Mouse (Mus musculus) midbrain, postnatal 0 days (tissue): ENCODE results near the gene Dlgap3. TPM values are rescaled to one million over a fixed set of nuclear protein-coding genes. Genes with fewer than 3 reads are reported as not detected.

Source experiments
- ATAC-seq: fragments of 200-750 bp; cut with Nextera tagmentation; 2 replicates; pipeline ENCODE4 v1.8.0; 2017; ENCODE audit warnings: moderate number of reproducible peaks, mild to moderate bottlenecking, moderate TSS enrichment, moderate library complexity; ENCODE audit not compliant: low FRiP score
- DNase-seq: peaks from one replicate; pipeline ENCODE4 v3.0.0-alpha.2; 2015; ENCODE audit warnings: low spot score
- H3K27ac ChIP-seq: fragments of 300-500 bp; sonication (generic); 2 replicates; pipeline ENCODE4 v1.5.1; 2014; ENCODE audit warnings: low read depth, mild to moderate bottlenecking, low read length, mixed read lengths
- H3K27me3 ChIP-seq: fragments of 300-500 bp; sonication (generic); 2 replicates; pipeline ENCODE4 v1.6.1; 2014; ENCODE audit warnings: low read length, control low read depth, mixed read lengths; ENCODE audit not compliant: insufficient read depth
- H3K36me3 ChIP-seq: fragments of 300-500 bp; sonication (generic); 2 replicates; pipeline ENCODE4 v1.6.1; 2014; ENCODE audit warnings: low read length, control low read depth, mixed read lengths; ENCODE audit not compliant: insufficient read depth
- H3K4me1 ChIP-seq: fragments of 300-500 bp; sonication (generic); 2 replicates; pipeline ENCODE4 v1.6.1; 2014; ENCODE audit warnings: mild to moderate bottlenecking, control low read depth, antibody characterized with exemption, low read length, mixed read lengths; ENCODE audit not compliant: insufficient read depth
- H3K4me2 ChIP-seq: fragments of 300-500 bp; sonication (generic); 2 replicates; pipeline ENCODE4 v1.6.1; 2014; ENCODE audit warnings: low read depth, mild to moderate bottlenecking, low read length, mixed read lengths; ENCODE audit not compliant: poor library complexity, severe bottlenecking
- H3K4me3 ChIP-seq: fragments of 300-500 bp; sonication (generic); 2 replicates; pipeline ENCODE4 v1.5.1; 2014; ENCODE audit warnings: low read depth, mild to moderate bottlenecking, low read length, moderate library complexity
- H3K9ac ChIP-seq: fragments of 300-500 bp; sonication (generic); replicated peaks from 2 replicates; pipeline ENCODE4 v1.6.1; 2014; ENCODE audit warnings: mild to moderate bottlenecking, low read length, moderate library complexity, mixed read lengths; ENCODE audit not compliant: poor library complexity, severe bottlenecking
- H3K9me3 ChIP-seq: fragments of 300-500 bp; sonication (generic); 2 replicates; pipeline ENCODE4 v1.6.1; 2016; ENCODE audit warnings: low read length, control low read depth
- CTCF ChIP-seq: IDR thresholded peaks from 2 replicates; pipeline ENCODE4 v1.5.1; 2016; ENCODE audit warnings: antibody characterized with exemption, mild to moderate bottlenecking
- WGBS: fragments of 180-500 bp; shearing (Covaris S2); extraction: QIAGEN DNeasy Blood & Tissue Kit; methylation state at CpG from one replicate; pipeline ENCODE4 v1.1.7; 2014; 5-methylcytosine and 5-hydroxymethylcytosine counted together
- polyA plus RNA-seq: library from polyadenylated mRNA; unstranded; fragments of >200 nt; fragmentation: Nextera tagmentation; extraction: Ambion mirVana; gene quantifications from 2 replicates; pipeline ENCODE4 v1.2.1, GENCODE M21; 2015
- total RNA-seq: library from RNA; depleted of rRNA; stranded (reverse); fragments of >200 nt; gene quantifications from 2 replicates; pipeline ENCODE4 v1.2.3, GENCODE M21; 2014; rRNA removed

The Dlgap3 gene
- total RNA-seq, result 131 and 156 TPM in 2 replicates
- polyA plus RNA-seq, result 34.5 and 34.8 TPM in 2 replicates

DNA sequence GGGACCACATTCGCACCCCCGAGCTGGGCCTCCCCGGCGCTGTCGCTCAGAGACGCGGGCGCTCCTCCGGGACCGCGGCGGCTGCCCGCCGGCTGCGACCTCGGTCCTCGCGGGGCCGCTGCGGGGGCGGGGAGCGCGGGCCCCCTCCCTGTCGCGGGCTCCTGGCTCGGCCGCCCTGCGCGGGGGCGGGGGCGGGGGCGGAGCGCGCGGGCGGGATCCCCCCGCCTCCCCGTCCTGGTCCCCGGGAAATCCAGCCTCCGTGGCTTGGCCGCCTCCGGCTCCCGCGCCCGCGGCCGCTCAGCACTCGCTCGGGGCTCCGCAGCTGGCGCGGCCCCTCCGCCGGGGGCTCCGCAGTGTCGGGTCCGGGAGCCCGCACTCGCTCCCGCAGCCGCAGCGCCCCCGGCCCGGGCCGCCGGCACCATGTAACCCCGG lies at the start of gene Dlgap3:
Gene Dlgap3, plus strand, starts transcription at position 291 of the 432 bp plus-strand sequence.
- no peaks in the 10 kb centered on the region for H3K9me3 ChIP-seq
- under 1% methylated on average over 35 of the region's 67 CpGs for WGBS
- H3K27me3 ChIP-seq, result no peaks in the 10 kb centered on the region
- peaks cover 21% of the 10 kb centered on the region; the same call in 1 of the 2 replicates for H3K4me1 ChIP-seq
- H3K27ac ChIP-seq, result peak within 1 kb of the TSS; percentile 78
- H3K9ac ChIP-seq, result peak within 1 kb of the TSS; percentile 94
- TF ChIP-seq CTCF, result no peak
- ATAC-seq (peak; percentile 59), DNase-seq (peak; percentile 69)
- H3K4me2 ChIP-seq, result peak within 1 kb of the TSS; percentile 94
- H3K4me3 ChIP-seq, result peak within 1 kb of the TSS; percentile 97
- no peaks in the 10 kb centered on the region for H3K36me3 ChIP-seq

DNA sequence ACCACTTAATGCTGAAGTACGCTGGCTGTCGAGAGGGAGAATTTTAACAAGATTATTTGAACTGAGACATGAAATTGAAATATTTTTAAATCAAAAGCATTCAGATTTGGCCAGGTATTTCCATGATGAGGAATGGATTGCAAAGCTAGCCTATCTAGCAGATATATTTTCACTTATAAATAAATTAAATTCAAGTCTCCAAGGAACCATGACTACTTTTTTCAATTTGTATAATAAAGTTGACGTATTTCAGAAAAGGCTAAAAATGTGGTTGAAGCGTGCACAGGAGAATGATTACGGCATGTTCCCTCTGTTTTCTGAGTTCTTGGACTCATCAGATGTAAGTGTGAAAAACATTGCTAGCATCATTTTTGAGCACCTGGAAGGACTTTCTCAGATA lies 45.6 kb upstream of the Dlgap3 start, which contains the start of gene Tmem35b:
Gene Tmem35b, plus strand, starts transcription at position 301 of the 400 bp plus-strand sequence.
- no peak for DNase-seq
- no peak within 1 kb of the TSS for H3K4me3 ChIP-seq
- no peak within 1 kb of the TSS for H3K9ac ChIP-seq
- TF ChIP-seq CTCF, result no peak
- H3K9me3 ChIP-seq, result no peaks in the 10 kb centered on the region
- ATAC-seq, result no peak
- 95% methylated on average over 5 of the region's 5 CpGs for WGBS
- H3K36me3 ChIP-seq, result peaks cover 5% of the 10 kb centered on the region; the same call in 1 of the 2 replicates
- H3K4me2 ChIP-seq, result no peak within 1 kb of the TSS
- H3K27ac ChIP-seq, result no peak within 1 kb of the TSS
- H3K27me3 ChIP-seq, result no peaks in the 10 kb centered on the region
- H3K4me1 ChIP-seq, result no peaks in the 10 kb centered on the region

- no peak overlapping the region for H3K4me3 ChIP-seq
- H3K4me2 ChIP-seq, result no peak overlapping the region
- WGBS, result 97% methylated on average over 1 of the region's 1 CpGs
Measured at GRCm38 (mm10) chr4:127124331-127124730, 44.7 kb upstream of the Dlgap3 start.

GRCm38 (mm10) chr4:127125834-127126463 lies 43.1 kb upstream of the Dlgap3 start:
- no peak for TF ChIP-seq CTCF
- Histone ChIP-seq H3K4me1 (no peaks in the 10 kb centered on the region), H3K4me2 (peak overlapping the region; percentile 57), H3K9me3 (no peaks in the 10 kb centered on the region), H3K36me3 (peaks cover 5% of the 10 kb centered on the region; the same call in 1 of the 2 replicates), H3K27ac (peak overlapping the region; percentile 43; the same call in 1 of the 2 replicates), H3K9ac (peak overlapping the region; percentile 70), H3K4me3 (peak overlapping the region; percentile 45), H3K27me3 (no peaks in the 10 kb centered on the region)
- WGBS, result 2% methylated on average over 35 of the region's 35 CpGs
- DNase-seq, result peak; percentile 87
- peak; percentile 58; the same call in 1 of the 2 replicates for ATAC-seq

More at GRCm38 (mm10) chr4:127124331-127124730, 44.7 kb upstream of the Dlgap3 start:
- Histone ChIP-seq H3K9ac (no peak overlapping the region), H3K27me3 (no peaks in the 10 kb centered on the region), H3K27ac (no peak overlapping the region), H3K4me1 (no peaks in the 10 kb centered on the region), H3K36me3 (peaks cover 5% of the 10 kb centered on the region; the same call in 1 of the 2 replicates), H3K9me3 (no peaks in the 10 kb centered on the region)
- no peak for TF ChIP-seq CTCF
- ATAC-seq, result no peak
- no peak for DNase-seq

DNA sequence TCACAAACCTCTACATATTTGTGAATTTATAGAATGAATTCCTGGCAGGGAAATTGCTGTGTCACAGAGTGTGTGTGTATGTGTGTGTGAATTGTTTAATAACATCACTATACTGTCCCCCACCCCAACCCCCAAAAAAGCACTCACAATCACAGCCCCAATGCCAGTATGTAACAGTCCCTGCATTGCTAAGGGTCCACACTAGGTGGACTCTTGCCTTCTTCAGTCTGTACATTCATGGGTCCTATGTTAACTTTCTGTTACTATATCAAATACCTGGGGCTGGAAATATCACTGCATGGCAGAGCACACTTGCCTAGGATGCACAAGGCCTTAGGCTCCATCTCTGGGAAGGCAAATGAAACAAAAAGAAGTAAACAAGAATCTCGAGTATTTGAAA lies 34.3 kb upstream of the Dlgap3 start:
- ATAC-seq, result no peak
- H3K4me3 ChIP-seq, result no peak overlapping the region
- no peak overlapping the region for H3K27ac ChIP-seq
- H3K27me3 ChIP-seq, result no peaks in the 10 kb centered on the region
- no peak for DNase-seq
- no peaks in the 10 kb centered on the region for H3K36me3 ChIP-seq
- no peaks in the 10 kb centered on the region for H3K4me1 ChIP-seq
- H3K4me2 ChIP-seq, result no peak overlapping the region
- 46% methylated on average over 1 of the region's 1 CpGs for WGBS
- H3K9ac ChIP-seq, result no peak overlapping the region
- peak; percentile 57 for TF ChIP-seq CTCF
- H3K9me3 ChIP-seq, result no peaks in the 10 kb centered on the region

- Histone ChIP-seq H3K9ac (no peak overlapping the region), H3K9me3 (no peaks in the 10 kb centered on the region), H3K4me1 (no peaks in the 10 kb centered on the region), H3K27me3 (no peaks in the 10 kb centered on the region), H3K4me3 (no peak overlapping the region), H3K27ac (no peak overlapping the region), H3K4me2 (no peak overlapping the region), H3K36me3 (no peaks in the 10 kb centered on the region)
- ATAC-seq, result no peak
- WGBS, result 79% methylated on average over 5 of the region's 5 CpGs
- no peak for TF ChIP-seq CTCF
- peak; percentile 3 for DNase-seq
Measured at GRCm38 (mm10) chr4:127137591-127137990, 31.4 kb upstream of the Dlgap3 start.
